Mouse (Mus musculus) intestine, postnatal 0 days (tissue): ENCODE results near the gene Zfp511. TPM values are rescaled to one million over a fixed set of nuclear protein-coding genes. Genes with fewer than 3 reads are reported as not detected.

Source experiments
- ATAC-seq: fragments of 200-750 bp; cut with Nextera tagmentation; 2 replicates; pipeline ENCODE4 v1.8.0; 2017; ENCODE audit warnings: mild to moderate bottlenecking, moderate TSS enrichment, moderate library complexity
- H3K27ac ChIP-seq: fragments of 300-500 bp; sonication (generic); 2 replicates; pipeline ENCODE4 v1.5.1; 2014; ENCODE audit warnings: mild to moderate bottlenecking, low read depth, low read length, moderate library complexity
- H3K27me3 ChIP-seq: fragments of 300-500 bp; sonication (generic); replicated peaks from 2 replicates; pipeline ENCODE4 v1.6.1; 2014; ENCODE audit warnings: low read length, mixed read lengths; ENCODE audit not compliant: control insufficient read depth, insufficient read depth
- H3K36me3 ChIP-seq: fragments of 300-500 bp; sonication (generic); 2 replicates; pipeline ENCODE4 v1.6.1; 2014; ENCODE audit warnings: mild to moderate bottlenecking, moderate library complexity; ENCODE audit not compliant: control insufficient read depth, insufficient read depth
- H3K4me1 ChIP-seq: fragments of 300-500 bp; sonication (generic); replicated peaks from 2 replicates; pipeline ENCODE4 v1.6.1; 2014; ENCODE audit warnings: antibody characterized with exemption, low read length, mixed read lengths; ENCODE audit not compliant: control insufficient read depth, insufficient read depth
- H3K4me2 ChIP-seq: fragments of 300-500 bp; sonication (generic); replicated peaks from 2 replicates; pipeline ENCODE4 v1.6.1; 2014; ENCODE audit warnings: low read depth, mild to moderate bottlenecking, moderate library complexity
- H3K4me3 ChIP-seq: fragments of 300-500 bp; sonication (generic); 2 replicates; pipeline ENCODE4 v1.5.1; 2014; ENCODE audit warnings: low read depth, low read length
- H3K9ac ChIP-seq: fragments of 300-500 bp; sonication (generic); 2 replicates; pipeline ENCODE4 v1.6.1; 2014; ENCODE audit warnings: mild to moderate bottlenecking, low read depth, low read length
- H3K9me3 ChIP-seq: fragments of 300-500 bp; sonication (generic); 2 replicates; pipeline ENCODE4 v1.6.1; 2016; ENCODE audit warnings: mixed run types; ENCODE audit not compliant: control insufficient read depth
- CTCF ChIP-seq: sonication (generic); IDR thresholded peaks from 2 replicates; pipeline ENCODE4 v1.5.1; 2016; ENCODE audit warnings: low read depth, mild to moderate bottlenecking, control low read depth, antibody characterized with exemption, moderate library complexity
- WGBS: fragments of 180-500 bp; shearing (Covaris S2); extraction: QIAGEN DNeasy Blood & Tissue Kit; methylation state at CpG from one replicate; pipeline ENCODE4 v1.1.7; 2014; 5-methylcytosine and 5-hydroxymethylcytosine counted together
- polyA plus RNA-seq: library from polyadenylated mRNA; unstranded; fragments of >200 nt; fragmentation: Nextera tagmentation; extraction: Ambion mirVana; gene quantifications from 2 replicates; pipeline ENCODE4 v1.2.1, GENCODE M21; 2015

The Zfp511 gene
- polyA plus RNA-seq, 1 experiment from 2014 or later, result 16.0 TPM

DNA sequence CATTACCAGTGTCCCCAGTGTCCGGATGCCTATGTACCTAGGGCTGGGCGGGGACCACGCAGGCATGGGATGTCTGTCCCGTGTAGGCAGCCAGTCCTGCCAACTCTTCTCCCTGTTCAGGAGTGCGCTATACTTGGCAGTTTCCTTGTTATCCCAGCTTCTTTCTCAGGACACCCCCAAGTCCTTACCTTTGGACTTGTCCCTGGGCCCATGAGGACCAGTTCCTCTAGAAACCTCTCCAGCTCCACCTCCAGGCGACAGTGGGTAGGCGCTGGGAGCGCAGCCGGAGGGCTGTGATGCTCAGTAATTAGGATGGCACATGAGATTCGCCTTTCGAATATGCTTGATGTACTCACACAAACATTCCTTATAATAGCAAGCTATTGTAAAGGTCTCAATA, 26.1 kb downstream of the Zfp511 start:
- Histone ChIP-seq H3K4me2 (no peak overlapping the region), H3K9ac (no peak overlapping the region), H3K27ac (no peak overlapping the region), H3K4me3 (no peak overlapping the region), H3K4me1 (peaks cover 7% of the 10 kb centered on the region; the same call in 1 of the 2 replicates), H3K36me3 (no peaks in the 10 kb centered on the region), H3K9me3 (no peaks in the 10 kb centered on the region), H3K27me3 (peaks cover 63% of the 10 kb centered on the region)
- peak; percentile 64 for ATAC-seq
- peak; percentile 73 for TF ChIP-seq CTCF
- WGBS, result 16% methylated on average over 11 of the region's 11 CpGs

DNA sequence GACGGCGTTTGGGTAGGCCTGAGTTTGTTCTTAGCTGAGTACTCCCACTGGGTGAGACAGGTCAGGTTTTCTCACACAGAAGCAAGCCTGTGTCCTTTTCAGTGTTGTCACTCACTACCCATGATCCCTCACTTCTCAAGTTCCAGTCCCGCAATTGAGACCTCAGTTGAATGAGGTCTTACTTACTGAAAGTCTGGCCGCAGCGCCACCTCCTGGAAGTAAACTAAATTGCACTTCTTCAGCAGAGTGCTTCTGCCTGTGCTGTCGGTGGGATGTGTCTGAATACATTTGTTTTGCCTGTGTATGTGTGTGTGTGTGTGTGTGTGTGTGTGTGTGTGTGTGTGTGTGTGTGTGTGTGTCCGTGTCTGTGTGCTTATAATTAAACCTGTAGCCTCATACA, 26.9 kb downstream of the Zfp511 start:
- Histone ChIP-seq H3K4me1 (peaks cover 7% of the 10 kb centered on the region; the same call in 1 of the 2 replicates), H3K9me3 (no peaks in the 10 kb centered on the region), H3K4me2 (no peak overlapping the region), H3K36me3 (no peaks in the 10 kb centered on the region), H3K4me3 (no peak overlapping the region), H3K27ac (no peak overlapping the region), H3K9ac (no peak overlapping the region), H3K27me3 (peaks cover 55% of the 10 kb centered on the region)
- no peak for ATAC-seq
- TF ChIP-seq CTCF, result peak; percentile 86
- WGBS, result 20% methylated on average over 7 of the region's 7 CpGs

DNA sequence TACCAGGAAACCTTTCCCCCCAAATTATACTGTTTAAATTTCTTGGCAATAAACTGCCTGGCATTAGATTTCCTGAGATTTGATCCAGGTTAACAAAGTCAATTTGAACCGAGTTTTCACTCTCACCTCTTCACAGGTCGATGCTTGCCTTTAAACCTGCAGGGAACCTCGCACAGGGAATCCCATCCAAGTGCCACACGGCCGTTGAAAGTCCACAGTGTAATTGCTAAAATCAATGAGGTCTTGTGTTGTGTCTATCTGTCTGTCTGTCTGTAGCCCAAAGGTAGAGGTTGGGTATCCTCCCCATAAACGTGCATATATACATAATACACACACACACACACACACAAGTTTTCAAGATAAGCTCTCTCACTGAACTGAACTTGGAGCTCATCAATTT, 31.2 kb downstream of the Zfp511 start:
- Histone ChIP-seq H3K27me3 (peaks cover 17% of the 10 kb centered on the region; the same call in 1 of the 2 replicates), H3K27ac (no peak overlapping the region), H3K4me3 (no peak overlapping the region), H3K4me1 (no peaks in the 10 kb centered on the region), H3K36me3 (no peaks in the 10 kb centered on the region), H3K9me3 (no peaks in the 10 kb centered on the region), H3K4me2 (no peak overlapping the region), H3K9ac (no peak overlapping the region)
- no peak for TF ChIP-seq CTCF
- 55% methylated on average over 6 of the region's 6 CpGs for WGBS
- ATAC-seq, result no peak

DNA sequence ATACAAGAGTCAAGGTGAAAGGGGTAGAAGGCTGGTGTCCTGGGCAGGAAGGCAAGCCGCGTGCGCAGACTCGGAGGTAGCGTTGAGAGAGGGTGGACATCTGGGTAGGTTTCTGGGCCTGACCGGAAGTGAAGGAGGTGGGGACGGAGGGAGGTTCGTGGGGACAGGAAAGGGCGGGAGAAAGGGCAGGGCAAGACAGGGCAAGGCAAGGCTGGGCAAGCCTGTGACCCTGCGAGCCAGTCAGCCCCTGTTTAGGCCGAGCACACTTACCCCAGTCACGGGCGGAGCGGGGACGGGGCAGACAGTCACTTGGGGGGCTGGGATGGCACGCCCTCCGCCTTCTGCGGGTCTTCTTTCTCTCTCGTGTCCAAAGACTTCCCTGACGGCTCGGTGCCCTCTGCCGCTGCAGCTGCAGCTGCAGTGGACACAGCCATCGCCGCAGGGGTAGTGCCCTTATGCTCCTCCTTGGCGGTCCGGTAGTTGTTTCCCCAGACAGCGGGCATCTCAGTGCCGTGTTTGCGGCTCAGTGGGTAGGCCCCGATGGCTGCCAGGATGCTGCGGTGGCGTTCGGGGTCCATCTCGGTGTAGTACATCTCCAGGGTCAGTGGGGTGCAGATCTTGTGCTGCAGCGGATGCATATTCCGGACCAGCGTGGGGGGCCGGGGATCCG, 34.0 kb downstream of the Zfp511 start:
- no peak overlapping the region for H3K9ac ChIP-seq
- no peaks in the 10 kb centered on the region for H3K9me3 ChIP-seq
- peak overlapping the region; percentile 26 for H3K4me3 ChIP-seq
- H3K4me1 ChIP-seq, result no peaks in the 10 kb centered on the region
- H3K4me2 ChIP-seq, result peak overlapping the region; percentile 56
- 0 out of 2 replicates have a peak, but pooled peaks cover 3% of the 10 kb centered on the region for H3K27me3 ChIP-seq
- 0 out of 2 replicates have a peak, but pooled peaks have one; percentile 8 for ATAC-seq
- TF ChIP-seq CTCF, result no peak
- H3K27ac ChIP-seq, result no peak overlapping the region
- 39% methylated on average over 38 of the region's 39 CpGs for WGBS
- no peaks in the 10 kb centered on the region for H3K36me3 ChIP-seq

DNA sequence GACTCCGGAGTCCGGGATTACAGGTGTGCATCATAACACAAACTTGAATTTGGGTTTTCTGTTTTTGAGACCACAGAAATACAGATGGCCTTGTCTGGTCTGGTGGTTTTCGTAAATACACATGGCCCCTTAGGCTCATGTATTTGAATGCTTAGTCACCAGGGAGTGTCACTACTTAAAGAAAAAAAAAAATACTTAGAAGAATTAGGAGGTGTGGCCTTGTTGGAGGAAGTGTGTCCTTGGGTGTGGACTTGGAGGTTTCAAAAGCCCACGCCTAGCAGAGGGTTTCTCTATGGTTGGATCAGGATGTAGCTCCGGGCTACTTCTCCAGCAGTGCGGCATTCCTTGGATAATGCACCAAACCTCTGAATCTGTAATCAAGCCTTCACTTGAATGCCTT, 41.5 kb downstream of the Zfp511 start:
- Histone ChIP-seq H3K9me3 (no peaks in the 10 kb centered on the region), H3K4me1 (no peaks in the 10 kb centered on the region), H3K9ac (no peak overlapping the region), H3K4me2 (no peak overlapping the region), H3K27me3 (peaks cover 36% of the 10 kb centered on the region), H3K4me3 (no peak overlapping the region), H3K36me3 (no peaks in the 10 kb centered on the region), H3K27ac (no peak overlapping the region)
- 56% methylated on average over 6 of the region's 6 CpGs for WGBS
- ATAC-seq, result no peak
- TF ChIP-seq CTCF, result no peak

DNA sequence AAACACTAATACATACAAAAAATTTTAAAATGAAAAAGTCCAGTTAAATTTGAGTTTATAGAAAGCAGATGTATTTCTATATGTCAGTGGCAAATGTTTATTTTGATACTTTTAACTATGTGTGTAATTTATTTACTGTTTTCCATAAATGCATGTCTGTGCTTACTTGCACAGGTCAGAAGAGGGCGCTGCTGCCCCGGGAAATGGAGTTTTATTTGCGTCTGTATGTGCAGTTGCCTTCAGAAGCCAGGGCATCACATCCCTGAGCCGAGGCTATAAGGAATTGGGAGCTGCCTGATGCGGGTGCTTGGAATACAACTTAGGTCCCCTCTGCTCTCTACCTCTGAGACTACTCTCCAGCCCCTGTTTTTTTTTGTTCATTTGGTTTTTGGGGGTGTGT, 42.5 kb downstream of the Zfp511 start:
- peak; percentile 89 for TF ChIP-seq CTCF
- WGBS, result 5% methylated on average over 5 of the region's 5 CpGs

More for the DNA sequence above, 42.5 kb downstream of the Zfp511 start:
- Histone ChIP-seq H3K27ac (no peak overlapping the region), H3K4me1 (no peaks in the 10 kb centered on the region), H3K9me3 (no peaks in the 10 kb centered on the region), H3K4me2 (no peak overlapping the region), H3K9ac (no peak overlapping the region), H3K36me3 (no peaks in the 10 kb centered on the region), H3K27me3 (peaks cover 39% of the 10 kb centered on the region), H3K4me3 (no peak overlapping the region)
- peak; percentile 50; the same call in 1 of the 2 replicates for ATAC-seq
